Mouse (Mus musculus) 3T3-L1 (cell line): Measurements from ENCODE around the gene Galnt15.

Experiments used
- DNase-seq: peaks from one replicate; pipeline ENCODE4 v3.0.0-alpha.2; 2015; ENCODE audit warnings: low read depth, low spot score

Gene Galnt15

GRCm38 (mm10) chr14:32028681-32029091 lies at the start of gene Galnt15:
Gene Galnt15 (plus strand): TSS chr14:32028989.
- DNase-seq: peak; percentile 87

DNA sequence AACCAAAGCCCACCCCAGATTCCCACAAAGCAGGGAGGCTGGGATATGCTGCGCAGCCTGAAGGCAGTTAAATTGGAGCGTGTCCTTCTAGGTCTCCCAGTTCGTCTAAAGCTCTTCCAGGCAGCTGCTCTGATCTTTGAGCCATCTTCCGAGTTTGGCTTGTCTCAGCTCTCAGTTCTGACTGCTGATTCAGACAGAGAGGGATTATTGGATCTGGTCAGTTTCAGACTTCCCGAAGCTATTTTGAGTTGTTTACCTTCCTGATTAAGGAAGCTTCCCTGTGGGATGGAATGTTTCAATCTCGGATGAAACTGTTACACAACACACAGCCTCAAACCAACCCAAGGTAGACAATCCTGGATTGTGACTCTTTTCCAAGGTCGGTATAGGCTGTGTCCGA lies 34.8 kb upstream of the Galnt15 start:
- DNase-seq: no peak

DNA sequence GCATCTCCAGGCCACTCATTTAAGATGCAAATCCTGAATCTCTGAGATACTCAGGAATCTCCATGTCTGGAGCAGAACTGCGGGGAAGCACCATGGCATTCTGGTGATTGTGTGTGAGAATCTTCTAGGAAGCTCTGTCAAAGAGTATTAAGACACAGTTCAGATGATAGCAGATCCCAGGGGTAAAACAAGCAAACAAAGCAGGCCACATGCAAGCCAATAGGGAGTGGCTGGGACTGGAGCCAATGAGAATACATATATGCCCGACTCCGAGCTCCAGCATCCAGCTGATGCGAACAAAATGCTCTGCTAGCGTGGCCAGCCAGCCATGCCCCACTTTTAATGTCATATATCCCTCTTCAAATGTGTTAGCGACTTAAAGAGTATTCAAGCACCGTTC lies 27.8 kb upstream of the Galnt15 start:
- DNase-seq: no peak

GRCm38 (mm10) chr14:32002502-32003338 lies 26.1 kb upstream of the Galnt15 start:
- no peak for DNase-seq

DNA sequence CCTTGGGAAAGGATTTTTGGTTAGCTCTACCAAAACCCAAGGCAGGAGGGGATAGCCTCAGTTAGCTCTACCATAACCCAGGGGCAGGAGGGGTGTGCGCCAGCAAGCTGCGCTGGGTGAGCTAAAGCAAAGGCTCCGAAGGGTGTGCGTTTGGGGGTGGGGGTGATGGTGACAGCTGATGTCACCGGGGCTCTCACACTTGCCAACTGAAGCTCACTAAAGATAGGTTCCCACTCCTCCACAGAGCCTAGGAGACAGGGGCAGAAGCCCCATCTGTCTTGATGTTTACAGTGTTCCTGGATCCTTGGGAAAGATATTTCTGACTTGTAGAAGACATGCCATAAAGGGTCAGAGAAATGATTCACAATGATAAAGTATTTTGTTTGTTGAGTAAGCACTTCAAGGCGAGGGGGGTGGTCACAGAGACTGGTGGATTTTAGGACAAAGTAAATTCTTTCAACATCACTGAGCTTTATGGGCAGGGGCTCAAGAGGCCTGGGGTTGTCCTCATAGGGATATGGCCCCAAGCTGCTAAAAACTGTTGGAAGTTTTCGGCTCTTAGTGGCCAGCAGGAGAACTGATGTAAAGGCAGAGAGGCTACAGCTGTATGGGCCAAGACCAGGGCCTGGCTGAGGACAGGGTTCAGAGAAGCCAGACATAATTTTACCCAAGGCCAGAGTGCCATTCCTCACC lies 24.7 kb upstream of the Galnt15 start:
- DNase-seq: peak; percentile 23

DNA sequence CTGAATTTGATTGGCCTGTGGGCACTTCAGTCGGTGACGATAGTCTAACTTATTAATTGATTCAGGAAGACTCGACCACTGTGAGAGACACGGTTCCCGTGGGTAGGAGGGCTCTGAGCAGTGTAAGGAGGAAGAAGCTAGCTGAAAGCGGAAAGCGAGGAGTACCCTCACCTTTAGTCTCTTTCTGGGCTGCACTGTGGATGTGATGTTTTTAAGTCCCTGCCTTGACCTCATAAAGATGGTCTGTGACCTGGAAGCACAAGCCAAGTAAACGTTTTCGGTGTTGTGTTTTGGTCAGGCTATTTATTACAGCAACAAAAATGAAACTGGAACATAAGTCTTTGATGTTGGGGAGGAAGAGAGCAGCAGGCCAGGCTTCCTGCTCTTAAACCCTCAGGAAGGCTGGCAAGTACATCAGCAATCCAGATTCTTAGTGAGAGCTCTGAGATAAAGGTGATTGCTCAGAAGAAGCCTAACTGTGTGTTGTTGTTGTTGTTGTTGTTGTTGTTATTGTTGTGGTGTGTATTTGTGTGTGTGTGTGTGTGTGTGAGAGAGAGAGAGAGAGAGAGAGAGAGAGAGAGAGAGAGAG lies 23.0 kb upstream of the Galnt15 start:
- no peak for DNase-seq

DNA sequence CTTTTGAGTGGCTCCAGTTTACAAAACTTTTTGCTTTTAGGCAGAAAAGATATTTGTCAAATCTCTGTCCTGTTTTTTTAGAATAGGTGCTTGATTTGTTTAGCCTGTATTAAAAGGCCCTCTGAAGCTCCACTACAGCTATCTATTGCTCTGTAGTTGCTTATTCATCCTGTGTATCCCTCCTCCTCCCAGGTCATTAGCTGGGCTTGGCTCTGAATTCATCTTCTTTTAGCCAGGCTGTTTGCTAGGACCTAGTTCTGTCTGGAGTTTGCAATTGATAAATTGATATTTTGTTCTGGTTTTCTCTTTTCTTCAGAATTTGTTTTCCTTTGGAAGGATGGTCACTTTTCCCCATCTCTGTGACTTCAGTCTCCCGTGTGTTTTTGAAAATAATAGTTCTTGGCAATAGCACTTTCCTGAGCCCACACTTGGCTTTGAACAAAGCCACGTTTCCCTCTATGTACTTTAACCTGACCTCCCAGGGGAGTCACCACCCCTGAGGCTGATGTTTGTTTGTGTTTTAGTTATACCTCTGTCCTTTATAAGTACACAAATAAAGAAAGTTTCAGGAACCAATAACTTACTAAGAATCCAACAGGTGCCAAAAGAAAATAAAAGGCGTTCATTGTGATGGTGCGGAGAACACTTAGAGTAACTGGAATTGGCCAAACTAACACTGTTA lies 21.0 kb upstream of the Galnt15 start:
- DNase-seq: no peak

GRCm38 (mm10) chr14:32009715-32010114 lies 19.1 kb upstream of the Galnt15 start:
- no peak for DNase-seq

GRCm38 (mm10) chr14:32011547-32012304 lies 17.1 kb upstream of the Galnt15 start:
- peak; percentile 88 for DNase-seq

DNA sequence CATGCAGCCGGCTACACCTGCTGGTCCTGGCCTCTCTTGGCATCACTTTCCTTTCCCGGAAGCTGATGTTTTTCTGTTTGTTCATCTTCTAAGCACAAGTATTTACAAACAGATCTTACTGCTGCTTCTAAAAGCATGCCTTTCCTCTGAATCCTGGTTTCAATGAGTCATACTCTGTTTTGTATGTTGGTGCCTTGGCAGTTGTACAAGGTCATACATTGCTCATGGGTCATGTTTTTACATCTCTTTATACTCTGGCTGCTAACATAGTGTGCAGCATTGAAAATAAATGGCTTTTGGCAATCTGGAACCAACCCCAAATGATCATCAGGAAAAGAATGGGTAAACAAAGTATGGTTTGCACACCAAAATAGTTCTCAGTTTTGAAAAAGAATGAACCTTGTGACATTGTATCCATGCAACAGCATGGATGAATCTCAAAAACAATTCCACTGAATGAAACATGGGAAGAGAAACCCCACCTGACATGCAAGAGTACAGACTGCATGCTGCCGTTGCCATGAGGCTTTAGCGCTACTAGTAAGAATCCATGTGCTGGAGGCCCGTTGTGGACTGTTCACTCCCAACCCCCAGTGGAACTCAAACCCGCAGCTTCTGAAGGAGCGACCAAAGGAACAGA lies 13.5 kb upstream of the Galnt15 start:
- DNase-seq: peak; percentile 99

GRCm38 (mm10) chr14:32016466-32016865 lies 12.3 kb upstream of the Galnt15 start:
- DNase-seq: no peak

DNA sequence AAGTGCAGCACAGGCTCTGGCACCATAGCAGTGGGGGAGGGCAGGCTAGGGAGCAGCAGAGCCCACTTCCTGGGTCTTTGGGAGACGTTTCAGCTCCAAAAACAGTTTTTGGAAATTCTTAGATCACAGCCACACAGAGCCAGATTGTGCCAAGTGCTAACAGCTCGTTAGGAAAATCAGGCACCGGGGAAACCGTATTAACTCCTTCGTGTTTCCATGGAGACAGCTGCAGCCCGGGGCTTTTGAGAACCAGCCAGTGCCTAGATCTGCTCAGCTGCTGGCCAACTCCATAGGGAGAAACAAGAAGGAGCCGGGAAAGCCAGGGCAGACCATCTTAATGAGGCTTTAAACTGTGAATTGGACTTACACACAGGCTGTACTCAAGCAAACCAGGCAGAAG lies 11.9 kb upstream of the Galnt15 start:
- DNase-seq: no peak

DNA sequence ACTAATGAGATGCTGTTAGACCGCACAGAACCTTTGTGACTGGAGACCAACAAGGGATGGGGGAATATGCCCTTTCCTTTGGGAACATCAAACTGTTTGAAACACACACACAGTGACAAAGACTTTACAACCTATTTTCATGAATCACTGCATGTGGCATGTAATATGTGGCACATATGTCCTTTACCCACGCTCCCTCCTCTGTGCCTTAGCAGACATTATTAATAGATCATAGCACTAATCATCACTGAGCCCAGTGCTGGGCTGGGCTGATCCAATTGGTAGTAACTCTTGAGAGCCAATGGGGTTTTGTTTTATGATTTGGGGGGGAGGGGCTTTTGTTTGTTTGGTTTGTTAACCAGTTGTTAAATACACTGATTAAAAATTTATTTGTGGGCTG lies 11.3 kb upstream of the Galnt15 start:
- no peak for DNase-seq

GRCm38 (mm10) chr14:32019091-32019490 lies 9.7 kb upstream of the Galnt15 start:
- DNase-seq: no peak

DNA sequence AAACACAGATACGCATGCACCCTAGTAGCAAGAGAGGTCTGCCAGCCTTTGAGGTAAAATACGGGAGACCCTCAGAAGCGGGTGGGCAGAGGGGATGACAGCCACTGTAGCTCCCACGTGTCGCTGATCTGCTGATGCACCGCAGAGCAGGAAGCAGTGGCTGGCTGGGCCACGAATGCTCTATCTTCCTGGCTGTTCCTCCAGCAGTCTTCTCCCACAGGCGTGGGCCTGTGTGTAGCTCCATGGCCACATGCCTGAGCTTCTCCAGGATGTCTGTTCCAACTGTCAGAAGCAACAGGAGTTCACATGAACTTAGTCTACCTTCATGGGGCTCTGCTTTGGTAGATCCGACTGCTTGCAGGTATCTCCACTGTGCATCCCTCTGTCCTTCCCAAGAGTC lies 6.8 kb upstream of the Galnt15 start:
- no peak for DNase-seq

GRCm38 (mm10) chr14:32022450-32022849 lies 6.3 kb upstream of the Galnt15 start:
- no peak for DNase-seq

DNA sequence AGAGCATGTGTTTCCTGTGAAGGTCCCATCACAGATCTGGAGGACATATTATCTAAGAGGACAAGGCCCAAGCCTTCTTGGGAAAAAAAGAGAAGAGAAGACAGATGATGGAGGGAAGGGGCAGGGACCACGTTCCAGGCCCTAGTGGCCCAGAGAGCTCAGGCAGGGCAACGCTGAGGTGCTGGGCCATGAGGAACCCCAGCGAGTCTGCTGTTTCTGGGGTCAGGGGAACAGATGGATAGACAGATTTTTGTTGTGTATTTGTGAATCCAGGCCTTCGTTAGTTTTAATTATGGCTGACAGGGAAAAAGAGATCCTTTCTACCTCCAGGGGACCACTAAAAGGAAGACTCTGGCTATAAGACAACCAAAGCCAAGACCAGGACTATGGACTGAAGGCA lies 4.9 kb upstream of the Galnt15 start:
- DNase-seq: no peak

- DNase-seq: no peak
Observed at GRCm38 (mm10) chr14:32027218-32027617, 1.6 kb upstream of the Galnt15 start.

DNA sequence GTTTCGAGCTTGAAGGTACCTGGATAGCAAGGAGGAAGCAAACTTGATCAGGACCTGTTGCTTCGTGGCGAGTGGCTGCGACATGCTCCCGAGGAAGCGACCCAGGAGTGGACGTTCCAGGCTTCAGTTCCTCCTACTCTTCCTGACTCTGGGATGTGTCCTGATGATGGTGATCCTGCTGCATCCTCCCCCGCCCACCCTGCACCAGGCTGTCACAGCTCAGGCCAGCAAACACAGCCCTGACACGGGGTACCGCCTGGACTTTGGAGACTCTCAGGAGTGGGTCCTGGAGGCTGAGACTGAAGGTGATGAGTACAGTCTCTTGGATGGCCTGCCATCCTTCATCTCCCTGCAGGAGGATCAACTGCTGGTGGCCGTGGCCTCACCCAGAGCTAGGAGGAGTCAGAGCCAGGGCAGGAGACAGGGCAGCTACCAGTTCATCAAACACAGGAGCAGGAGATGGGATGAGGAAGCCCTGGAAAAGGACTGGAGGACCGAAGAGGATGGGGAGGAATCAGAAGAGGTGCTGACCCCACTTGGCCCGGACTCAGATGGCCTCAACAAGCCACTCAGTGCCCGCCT lies 713 bp downstream of the Galnt15 start:
- DNase-seq: no peak

DNA sequence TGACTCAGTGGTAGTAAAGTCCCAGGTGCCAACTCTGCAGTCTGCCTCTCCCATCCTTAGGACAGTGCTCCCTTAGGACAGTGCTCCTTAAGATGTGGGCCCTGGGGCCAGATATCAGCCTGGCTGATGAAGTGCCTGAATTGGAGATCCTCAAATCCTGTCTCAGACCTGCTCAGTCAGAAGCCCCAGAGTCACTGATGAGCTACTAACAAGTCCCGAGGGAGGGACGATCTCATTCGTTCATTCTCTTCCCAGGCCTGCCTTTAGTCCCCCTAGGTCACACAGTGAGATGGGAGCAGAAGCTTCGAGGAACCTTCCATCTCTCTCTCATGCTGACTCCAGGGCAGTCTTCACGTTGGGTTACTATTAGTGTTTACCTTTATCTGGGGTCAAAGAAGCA lies 1.3 kb downstream of the Galnt15 start:
- no peak for DNase-seq

- peak; percentile 84 for DNase-seq
Observed at GRCm38 (mm10) chr14:32032522-32032921, 3.7 kb downstream of the Galnt15 start.
